Mouse (Mus musculus) lung, adult 2 months (tissue): ENCODE data around the gene Gm28036.

Source experiments
- CTCF ChIP-seq: fragments of 200-500 bp; IDR thresholded peaks from 2 replicates; pipeline ENCODE4 v1.5.1; 2011; ENCODE audit warnings: mild to moderate bottlenecking, low read length, control low read depth; ENCODE audit not compliant: insufficient read depth
- POLR2A ChIP-seq: fragments of 200-500 bp; IDR thresholded peaks from 2 replicates; pipeline ENCODE4 v1.6.1; 2011; ENCODE audit warnings: low read depth, mild to moderate bottlenecking, control low read depth, low read length, borderline replicate concordance; ENCODE audit errors: extremely low read depth

- no peak for TF ChIP-seq CTCF
- TF ChIP-seq POLR2A = no peak
Measured at GRCm38 (mm10) chr2:156042903-156043302, 84.0 kb downstream of the Gm28036 start.
